Mouse (Mus musculus): ENCODE results near the gene Eif4e.

Eif4e gene

GRCm38 (mm10) chr3:138587137-138587536, 61.2 kb downstream of the Eif4e start:
- in situ Hi-C loops (cut with MboI), result no loop called here

GRCm38 (mm10) chr3:138588001-138588400, 62.0 kb downstream of the Eif4e start:
- in situ Hi-C loops (cut with MboI), result no loop called here

DNA sequence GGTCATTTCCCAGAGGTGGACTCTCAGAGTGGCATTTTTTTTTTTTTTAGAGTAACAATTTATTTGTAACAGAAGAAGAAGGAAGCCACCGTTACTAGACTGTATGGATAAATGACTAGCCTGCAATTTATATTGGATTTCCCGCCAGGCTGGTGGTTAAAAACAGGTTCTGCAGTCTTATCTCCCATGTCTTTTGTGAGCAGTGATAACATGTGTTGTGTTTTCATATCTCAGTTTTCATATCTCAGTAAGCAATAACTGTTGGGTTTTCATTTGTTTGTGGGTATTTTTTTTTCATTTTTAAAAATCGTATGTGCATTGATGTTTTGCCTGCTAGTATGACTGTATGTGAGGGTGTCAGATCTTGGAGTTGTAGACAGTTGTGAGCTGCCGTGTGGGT, 65.0 kb downstream of the Eif4e start:
- in situ Hi-C loops (cut with MboI), result no loop called here

- in situ Hi-C loops (cut with MboI), result no loop called here
Measured at GRCm38 (mm10) chr3:138591806-138592365, 65.9 kb downstream of the Eif4e start.

- in situ Hi-C loops (cut with MboI), result no loop called here
Measured at GRCm38 (mm10) chr3:138593131-138593530, 67.2 kb downstream of the Eif4e start.

DNA sequence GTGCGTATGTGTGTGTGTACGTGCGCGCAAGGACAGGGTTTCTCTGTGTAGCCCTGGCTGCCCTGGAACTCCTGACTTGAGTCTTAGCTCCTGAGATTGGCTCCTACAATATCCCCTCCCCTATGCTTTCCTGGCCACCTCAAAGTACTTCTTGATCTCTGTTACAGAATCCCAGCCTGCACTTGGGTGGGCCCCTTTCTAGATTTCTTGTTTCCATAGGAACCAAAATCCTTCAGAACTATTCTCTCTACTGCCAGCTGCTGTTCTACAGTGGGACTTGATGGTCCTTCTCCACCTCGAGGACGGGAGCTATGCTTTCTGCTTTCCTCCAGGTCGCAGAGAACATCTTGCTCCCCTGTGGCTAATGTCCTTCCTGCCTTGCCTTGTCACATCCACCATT, 67.9 kb downstream of the Eif4e start:
- in situ Hi-C loops (cut with MboI), result no loop called here

DNA sequence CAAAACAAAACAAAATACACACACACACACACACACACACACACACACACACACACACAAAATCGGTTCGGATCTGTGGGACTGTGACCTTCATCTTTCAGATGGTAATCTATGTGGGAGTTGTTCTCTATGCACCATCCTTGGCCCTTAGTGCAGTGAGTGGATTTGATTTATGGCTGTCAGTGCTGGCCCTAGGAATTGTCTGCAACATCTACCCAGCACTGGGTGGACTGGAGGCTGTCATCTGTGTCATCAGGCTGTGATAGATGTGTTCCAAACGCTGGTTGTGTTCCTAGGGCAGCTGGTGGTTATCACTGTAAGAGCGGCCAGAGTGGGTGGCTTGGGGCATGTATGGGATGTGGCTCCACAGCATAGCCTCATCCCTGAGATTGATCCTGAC, 75.1 kb downstream of the Eif4e start:
- in situ Hi-C loops (cut with MboI), result no loop called here

DNA sequence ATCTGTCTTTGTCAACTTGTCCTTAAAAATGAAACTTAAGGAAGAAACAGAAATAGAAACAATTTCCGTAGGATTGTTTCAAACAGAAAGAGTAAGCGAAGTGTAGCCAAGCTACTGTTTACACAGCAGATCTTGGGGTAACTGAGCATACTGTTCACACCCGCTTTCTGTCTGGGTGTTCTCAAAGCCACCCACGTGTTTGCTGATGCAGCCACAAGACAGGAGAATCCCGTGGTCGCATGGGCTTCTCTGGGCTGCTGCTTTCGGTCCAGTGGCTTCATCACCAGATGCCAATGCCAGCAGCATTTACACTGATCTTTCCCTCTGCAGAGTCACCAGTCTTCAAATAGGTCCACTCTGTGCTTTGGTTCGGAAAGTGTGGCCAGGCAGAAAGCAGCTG, 79.2 kb downstream of the Eif4e start:
- in situ Hi-C loops (cut with MboI), result no loop called here

DNA sequence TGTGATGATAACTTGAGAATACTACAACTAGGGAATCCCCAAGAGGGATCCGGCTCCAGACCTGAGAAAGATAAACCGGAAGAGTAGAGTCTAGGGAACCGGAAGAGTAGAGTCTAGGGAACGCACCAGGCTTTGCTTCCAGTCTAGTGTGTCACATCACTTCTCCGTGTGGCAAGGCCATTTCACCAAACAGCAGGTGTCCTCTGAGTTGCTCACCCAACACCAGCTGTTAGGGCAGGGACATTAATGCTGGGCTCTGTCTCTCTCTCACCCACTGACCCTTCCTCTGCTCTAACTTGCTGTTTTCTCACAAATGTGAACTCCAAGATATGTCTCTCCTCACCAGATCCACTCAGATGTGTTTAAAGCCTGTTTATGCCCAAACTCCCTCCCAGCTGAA, 82.7 kb downstream of the Eif4e start:
- in situ Hi-C loops (cut with MboI), result no loop called here
